Mouse (Mus musculus): Measurements from ENCODE around the gene Qpctl.
A peak's percentile ranks its signal among the peaks of the same experiment; 100 is the strongest.

Qpctl gene

DNA sequence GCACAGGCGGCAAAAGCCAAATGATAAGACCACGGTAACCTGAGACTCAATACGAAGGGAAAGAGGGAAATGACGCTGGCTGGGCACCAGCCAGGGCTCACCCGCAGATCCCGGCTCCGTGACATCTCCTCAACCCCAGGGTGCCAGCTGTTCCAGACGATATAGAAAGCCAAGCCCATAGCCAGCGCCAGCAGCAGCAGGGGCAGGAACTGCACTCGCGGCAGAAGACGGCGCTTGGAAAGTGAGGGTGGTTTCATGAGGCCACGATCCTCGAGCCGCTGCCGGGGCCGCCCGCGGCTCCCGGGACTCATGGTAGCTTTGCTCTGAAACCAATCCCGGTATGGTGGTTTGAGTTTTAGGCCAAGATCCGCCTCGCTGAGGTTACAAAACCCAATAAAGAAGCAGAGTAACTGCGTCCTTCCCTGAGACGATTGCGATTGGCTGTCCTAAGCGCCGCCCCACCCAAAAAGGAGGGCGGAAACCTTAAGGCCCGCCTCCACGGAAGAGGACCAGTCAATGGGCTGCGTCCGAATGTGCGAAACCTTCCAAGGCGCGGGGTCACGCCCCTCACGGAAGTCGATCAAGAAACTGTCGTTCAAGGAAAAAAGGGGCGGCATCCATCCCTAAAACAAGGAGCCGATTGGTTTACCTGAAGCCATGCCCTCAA, at the start of gene Qpctl:
Qpctl (minus strand) TSS at position 417 of the 667 bp plus-strand sequence.
- DNase-seq (ENCODE audit: low read depth, low spot score): peak; percentile 93

DNA sequence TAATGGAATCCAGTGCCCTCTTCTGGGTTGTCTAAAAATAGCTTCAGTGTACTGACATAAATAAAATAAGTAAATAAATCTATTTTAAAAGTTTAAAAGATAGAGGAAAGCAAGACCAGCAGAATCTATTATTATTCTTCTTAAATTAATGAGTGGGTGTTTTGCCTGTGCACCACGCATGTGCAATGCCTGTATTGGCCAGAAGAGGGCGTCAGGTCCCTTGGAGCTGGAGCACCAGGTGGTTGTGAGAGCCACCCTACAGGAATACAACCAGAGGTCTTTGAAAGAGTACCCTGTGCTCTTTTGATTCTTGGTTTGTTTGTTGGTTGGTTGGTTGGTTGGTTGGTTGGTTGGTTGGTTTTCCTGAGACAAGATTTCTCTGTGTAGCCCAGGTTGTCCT, 48.9 kb upstream of the Qpctl start:
- no peak for DNase-seq (ENCODE audit: low read depth, low spot score)

DNA sequence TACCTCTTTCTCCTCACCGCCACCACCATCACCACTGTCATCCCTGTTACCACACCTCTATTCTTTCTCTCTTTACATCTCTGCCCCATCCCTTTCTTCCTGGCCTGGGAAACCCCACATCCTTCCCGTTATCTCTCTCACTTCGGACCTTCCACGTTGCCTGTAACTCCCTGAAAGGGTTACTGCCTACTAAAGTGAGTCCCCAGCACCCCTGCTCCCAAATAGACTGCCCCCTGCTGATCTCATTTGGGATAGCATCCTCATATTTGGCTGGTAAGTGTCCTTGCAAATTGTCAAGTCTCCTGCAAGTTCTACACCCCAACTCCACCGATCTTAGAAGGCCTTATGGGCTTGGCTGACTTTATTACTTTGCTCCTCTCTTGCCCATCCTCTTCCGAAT, 47.6 kb upstream of the Qpctl start:
- no peak for DNase-seq (ENCODE audit: low read depth, low spot score)

DNA sequence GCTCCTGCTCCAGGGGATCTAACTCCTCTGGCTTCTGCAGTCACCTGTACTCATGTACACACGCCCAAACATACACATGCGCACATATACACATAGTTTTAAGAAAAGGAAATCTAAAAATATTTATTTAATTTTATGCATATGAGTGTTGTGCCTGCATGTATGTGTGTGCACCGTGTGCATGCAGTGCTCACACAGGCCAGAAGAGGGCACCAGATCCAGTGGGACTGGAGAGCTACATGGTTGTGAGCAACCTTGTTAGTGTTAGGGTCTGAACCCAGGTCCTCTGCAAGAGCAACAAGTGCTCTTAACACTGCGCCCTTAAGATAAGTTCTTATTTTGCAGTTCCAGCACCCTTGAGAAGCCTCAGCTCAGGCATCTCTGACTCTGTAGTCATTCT, 45.6 kb upstream of the Qpctl start:
- no peak for DNase-seq (ENCODE audit: low read depth, low spot score)

DNA sequence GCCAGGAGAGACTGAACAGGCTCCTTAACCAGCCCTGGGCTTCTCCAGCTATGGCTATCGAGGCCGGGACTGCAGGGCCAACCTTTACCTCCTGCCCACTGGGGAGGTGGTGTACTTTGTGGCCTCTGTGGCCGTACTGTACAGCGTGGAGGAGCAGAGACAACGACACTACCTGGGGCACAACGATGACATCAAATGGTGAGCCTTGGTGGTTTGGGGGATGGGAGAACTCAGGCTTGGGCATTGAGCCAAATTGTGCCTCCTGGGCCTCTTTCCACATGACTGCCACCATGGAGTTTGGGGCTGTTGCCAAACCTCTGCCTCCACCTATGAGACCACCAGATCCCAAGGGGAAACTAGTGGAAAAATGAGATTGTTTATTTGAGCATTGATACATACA, 35.7 kb upstream of the Qpctl start:
- no peak for DNase-seq (ENCODE audit: low read depth, low spot score)

DNA sequence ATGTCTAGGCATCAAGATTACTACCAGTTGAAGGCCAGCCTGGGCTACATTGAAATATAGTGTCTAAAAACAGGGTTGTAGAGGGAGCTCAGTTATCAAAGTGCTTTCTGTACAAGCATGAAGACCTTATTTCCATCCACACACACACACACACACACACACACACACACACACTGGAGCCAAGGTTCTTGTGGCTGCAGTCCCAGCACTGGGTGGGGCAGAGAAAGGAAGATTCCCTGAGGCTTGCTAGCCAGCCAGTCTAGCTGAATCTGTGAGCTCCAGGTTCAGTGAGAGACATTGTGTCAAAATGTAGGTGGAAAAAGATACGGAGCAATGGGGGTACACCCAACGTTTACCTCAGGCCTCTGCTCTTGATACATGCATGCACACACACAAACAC, 35.2 kb upstream of the Qpctl start:
- DNase-seq (ENCODE audit: low read depth, low spot score): no peak

DNA sequence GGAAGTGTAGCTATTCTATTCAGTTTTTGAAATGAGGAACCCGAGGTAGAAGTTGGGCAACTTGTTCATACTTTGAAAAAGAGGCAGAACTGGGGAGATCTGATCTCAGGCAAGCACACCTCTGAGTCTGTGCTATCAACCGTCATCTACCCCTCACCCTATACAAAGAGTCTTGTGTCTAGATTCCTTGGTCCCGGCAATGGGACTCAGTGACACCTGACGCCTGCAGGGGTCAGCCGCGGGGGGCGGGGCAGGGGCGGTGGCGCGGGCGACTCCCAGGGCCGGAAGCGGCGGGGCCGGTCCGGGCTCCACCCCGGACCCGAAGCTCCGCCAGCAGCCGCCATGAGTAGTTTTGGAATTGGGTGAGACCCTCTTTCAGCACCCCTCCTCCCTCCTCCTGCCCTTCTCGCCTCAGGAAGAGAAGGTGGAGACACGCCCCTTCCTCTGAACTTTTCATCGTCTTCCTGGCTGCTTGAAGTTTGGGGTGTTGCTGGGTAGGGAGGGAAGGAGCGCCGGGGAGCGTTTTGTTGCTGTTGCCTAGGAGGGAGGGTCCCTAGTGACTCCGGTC, 31.9 kb upstream of the Qpctl start:
- no peak for DNase-seq (ENCODE audit: low read depth, low spot score)

DNA sequence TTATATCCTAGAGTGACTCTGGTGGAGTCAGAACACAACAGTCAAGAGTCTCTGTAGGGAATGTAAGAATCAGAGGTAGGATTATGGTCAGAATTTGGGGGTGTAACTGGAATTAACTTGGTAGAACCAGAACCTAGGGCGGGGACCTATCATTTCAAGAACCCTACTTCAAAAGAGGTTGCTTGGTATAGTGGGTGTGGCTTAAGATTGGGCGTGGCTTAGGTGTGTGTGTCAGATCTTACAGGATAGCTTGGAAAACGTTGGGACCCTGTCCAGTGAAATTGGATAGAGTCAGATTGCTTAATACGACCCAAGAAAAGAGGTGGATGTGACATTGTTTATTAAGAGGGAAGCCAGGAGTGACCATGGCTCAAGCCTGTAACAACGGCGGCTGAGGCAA, 30.8 kb upstream of the Qpctl start:
- no peak for DNase-seq (ENCODE audit: low read depth, low spot score)

DNA sequence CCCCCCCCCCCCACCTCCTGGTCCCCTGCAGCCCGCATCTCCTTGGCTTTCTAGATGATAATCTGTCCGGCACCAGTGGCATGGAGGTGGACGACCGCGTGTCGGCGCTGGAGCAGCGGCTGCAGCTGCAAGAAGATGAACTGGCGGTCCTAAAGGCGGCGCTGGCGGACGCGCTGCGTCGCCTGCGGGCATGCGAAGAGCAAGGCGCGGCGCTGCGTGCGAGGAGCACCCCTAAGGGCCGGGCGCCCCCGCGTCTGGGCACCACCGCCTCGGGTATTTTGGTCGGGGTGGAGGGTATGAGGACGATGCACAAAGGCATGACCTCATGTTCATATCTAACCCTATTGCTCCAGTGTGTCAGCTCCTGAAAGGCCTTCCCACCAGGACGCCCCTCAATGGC, 30.1 kb upstream of the Qpctl start:
- peak; percentile 53 for DNase-seq (ENCODE audit: low read depth, low spot score)

DNA sequence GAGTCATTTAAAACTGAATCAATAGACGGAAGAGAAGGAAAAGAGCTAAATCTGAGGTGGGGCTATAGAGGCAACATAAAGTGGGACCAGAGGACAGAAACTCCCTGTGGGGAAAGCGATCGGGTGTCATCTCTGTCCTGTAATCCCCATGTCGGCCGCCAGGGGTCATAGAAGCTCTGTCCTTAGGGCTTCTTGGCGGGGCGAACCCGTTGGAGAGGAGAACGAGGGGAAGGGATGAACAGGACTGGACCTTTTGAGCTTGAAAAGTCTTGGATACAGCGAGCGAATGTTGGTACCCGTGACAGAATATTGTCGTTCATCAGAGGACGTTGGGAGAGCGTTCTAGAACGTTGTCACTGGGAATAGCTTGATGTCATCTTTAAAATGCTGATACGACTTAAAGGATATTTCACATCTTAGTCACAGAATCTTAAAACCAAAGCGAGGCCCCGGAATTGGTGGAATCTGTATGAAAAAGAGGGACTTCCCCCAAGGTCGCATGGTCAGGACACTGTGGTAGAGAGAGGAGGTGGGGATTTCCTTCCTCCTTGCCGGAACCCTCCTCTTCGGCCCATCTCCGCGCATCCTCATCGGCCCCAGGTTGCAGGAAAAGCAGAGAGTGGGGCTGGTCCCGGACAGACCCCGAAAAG, 29.5 kb upstream of the Qpctl start:
- peak; percentile 68 for DNase-seq (ENCODE audit: low read depth, low spot score)

DNA sequence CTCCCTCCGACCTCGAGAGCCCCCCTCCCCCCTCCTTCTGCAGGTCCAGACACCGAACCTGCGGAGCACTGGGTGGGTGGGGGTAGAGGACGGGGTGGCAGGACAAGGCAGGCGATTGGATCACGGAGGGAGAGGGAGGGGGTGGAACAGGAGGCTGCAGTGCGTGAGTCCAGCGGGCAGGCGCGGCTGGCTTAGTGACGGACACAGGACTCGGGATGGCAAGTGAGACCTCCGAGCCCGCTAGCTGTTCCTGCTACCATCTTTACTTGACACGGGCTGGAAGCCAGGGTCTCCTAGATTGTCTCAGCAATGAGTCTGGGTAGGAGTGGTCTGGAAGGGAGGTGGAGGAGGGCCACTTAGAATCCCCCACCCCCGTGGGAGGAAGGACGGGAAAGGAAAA, 28.9 kb upstream of the Qpctl start:
- no peak for DNase-seq (ENCODE audit: low read depth, low spot score)

DNA sequence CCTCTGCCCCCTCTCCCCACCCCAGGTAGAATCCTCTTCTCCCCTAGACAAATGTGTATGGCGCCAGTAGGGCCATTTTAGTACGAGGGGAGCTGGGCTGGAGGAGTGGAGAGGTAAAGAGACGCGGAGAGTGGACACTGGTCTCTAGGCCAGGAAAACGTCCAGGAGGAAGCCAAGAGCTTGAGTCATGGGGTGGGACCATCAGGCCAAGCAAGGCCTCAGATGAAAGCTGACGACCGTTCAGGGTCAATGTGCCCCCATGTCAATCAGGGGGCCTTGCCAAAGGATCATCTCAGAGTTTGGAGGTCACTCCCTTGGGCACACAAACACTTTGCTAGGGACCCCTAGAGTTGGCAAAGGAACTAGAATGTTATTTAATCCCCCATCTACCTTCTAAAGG, 28.1 kb upstream of the Qpctl start:
- no peak for DNase-seq (ENCODE audit: low read depth, low spot score)

DNA sequence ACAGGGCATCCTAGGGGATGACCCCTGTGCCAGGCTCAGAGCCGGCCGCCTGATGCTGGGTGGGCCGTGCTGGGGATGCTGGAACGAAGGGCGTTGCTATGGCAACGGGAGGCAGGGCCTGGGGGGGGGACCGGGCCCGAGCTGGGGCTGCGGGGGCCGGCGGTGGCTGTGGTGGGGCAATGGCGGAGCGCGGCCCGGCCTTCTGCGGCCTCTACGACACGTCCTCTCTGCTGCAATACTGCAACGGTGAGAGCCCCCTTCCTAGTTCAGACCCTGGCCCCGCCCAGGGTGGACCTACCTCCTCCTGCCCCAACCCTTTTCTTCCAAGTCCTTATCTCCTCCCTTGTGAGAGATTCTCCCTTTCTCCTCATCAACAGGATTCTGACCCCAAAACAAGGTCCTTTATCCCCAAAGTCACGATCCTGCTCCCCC, 27.4 kb upstream of the Qpctl start:
- no peak for DNase-seq (ENCODE audit: low read depth, low spot score)

DNA sequence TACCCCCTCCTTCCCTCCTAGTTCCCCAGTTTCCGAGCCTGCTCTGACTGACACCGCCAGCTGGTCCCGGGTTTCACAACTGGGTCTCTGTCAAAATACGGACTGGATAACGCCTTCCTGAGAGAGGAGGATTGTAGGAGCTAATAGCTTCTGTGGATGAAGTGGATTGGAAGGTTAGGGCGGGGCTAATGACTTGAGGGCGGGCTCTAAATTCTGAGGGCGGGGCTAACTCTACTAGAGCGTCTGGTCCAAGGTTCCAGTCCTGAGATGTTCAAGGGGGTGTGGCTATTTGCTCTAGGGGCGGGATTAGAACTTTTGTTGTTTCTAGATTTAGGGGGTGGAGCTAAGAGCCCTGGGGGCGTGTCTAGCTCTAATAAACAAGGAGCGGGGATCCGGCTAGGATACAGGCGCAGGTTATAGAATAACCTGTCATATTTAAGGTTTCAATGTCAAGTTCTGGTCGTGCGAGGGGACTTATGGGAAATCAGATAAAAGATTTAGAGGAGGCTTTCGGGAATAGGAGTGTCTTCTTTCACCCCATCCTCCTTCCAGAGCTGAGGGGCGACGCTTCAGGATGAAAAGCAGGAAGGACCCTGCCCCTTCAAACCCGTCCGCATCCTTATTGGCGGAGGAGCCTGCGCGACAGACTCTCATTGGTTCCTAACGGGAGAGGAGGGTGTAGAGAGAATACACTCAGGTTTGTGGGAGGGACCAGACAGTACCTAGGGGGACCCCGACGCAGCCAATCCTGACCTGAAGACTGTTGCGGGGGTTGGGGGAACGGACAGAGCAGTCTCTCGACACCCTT, 26.8 kb upstream of the Qpctl start, which contains the start of gene Eml2:
Eml2 (plus strand) TSS at position 714 of the 808 bp plus-strand sequence.
- DNase-seq (ENCODE audit: low read depth, low spot score): peak; percentile 90

DNA sequence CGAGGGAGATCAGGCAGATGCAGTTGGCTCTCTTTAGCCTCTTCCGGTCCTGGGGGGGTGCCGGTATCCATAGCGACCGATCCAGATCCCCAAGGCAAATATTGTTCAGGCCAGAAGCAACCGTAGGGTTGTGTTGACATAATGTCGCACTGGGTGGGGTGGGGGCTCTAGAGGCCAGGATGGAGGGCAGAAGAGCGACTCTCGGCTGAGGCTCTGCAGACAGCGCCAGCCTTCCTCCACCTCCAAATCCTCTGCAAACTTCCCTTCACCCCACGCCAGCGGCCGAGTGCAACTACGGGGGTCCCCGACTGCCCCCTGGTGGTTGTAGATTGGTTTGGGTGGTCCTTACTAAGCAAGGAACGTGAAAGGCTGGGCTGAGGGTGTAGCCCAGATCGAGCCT, 23.8 kb upstream of the Qpctl start:
- DNase-seq (ENCODE audit: low read depth, low spot score): no peak

DNA sequence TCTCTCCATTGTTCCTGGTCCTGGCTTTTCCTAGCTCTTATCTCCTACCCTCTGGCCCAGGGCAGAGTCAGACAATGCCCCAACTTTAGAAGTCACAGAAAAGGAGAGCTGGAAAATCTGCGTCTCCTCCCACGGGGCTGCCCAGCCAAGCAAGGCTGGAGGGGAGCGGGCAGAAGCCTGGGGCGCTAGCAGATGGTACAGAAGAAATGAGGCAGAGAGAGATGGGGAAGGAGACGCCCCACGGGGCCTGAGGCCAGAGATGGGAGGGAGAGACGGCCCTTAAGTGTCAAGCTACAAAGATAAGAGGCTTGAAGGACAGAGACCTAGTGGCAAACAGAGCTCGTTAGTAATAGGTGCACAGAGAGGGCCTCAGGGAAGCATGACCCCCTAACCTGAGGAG, 22.7 kb upstream of the Qpctl start:
- no peak for DNase-seq (ENCODE audit: low read depth, low spot score)

DNA sequence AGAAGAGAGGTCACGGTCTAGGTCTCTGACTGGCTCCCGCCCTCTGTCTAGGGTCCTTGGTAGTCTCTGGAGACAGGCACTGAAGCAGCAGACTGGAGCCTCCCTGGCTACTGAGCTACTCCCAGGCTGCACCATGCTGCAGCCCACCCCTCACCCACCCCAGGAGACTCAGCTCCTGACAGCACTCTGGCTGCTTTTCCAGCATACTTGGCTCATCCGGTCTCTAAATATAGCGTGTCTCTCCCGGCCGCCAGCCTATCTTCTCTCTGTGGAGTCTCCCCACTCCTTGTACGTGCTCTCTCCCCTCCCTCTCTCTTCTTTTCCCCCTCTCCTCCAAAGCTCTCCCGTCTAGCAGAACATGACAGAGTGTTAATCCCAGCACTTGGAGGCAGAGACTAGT, 21.1 kb upstream of the Qpctl start:
- DNase-seq (ENCODE audit: low read depth, low spot score): no peak

DNA sequence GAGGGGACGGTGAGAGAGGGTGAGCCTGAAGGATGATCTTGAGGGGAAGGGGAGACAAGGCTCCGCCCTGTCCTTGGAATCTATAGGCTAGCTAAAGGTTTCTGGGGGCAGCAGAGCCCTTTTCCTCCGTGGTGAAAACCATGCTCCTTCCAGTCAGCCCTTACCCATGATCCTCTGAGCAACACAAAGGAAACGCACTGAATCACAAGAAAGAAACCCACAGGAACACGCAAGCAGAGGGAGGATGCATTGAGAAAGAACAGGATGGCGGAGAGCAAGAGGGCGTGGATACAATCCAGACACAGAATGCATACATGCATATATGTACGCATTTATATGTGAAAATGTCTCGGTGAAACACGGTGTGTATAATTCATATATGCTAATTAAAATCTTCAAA, 20.4 kb upstream of the Qpctl start:
- no peak for DNase-seq (ENCODE audit: low read depth, low spot score)

DNA sequence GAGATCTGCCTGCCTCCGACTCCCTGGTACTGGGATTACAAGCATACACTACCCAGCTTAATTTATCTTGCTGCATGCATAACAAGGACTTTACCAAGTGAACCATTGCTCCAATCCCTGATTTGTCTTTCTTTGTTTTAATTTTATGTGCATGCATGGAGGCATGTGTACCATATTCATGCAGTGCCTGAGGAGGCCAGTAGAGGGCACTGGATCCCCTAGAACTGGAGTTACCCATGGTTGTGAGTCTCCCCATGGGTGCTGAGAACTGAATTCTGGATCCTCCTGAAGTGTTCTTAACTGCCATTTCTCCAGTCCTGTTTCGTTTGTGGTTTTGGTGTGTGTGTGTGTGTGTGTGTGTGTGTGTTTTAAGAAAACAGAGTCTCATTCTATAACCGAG, 17.9 kb upstream of the Qpctl start:
- DNase-seq (ENCODE audit: low read depth, low spot score): no peak

DNA sequence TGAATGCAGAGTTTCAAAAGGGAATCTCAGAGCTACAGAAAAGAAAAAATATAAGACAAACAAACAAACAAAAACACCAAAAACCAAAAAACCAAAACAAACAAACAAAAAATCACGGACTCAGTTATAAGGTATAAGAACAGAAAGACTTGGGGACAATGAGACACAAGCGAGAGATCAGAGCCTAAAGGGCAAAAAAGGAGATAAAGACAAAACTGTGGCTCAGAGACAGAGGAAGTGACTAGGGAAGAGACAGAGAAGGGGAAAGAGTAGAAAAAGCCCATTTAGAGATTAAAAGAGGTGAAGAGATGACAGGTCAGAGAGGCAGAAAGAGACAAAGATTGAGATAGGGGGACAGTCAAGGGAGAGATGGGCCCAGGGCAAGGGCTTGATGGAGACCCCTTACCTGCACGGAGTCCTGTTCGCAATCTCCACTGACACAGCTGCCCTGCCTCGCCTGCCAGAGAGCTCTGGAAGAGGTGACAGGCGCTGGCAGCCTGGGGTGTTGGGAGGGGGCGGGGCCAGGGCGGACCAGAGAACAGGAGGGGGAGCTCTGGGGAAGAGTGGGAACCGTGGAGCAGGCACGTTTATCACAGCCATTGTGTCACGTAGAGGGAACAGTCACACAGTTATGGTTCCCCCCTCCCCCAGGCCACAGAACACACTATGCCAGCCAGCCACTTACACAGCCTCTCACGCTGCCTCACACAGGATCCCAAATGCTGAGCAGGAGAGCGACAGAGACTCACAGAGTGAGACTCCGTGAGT, 16.7 kb upstream of the Qpctl start, which contains the start of gene Gipr:
Gipr (minus strand) TSS at position 472 of the 768 bp plus-strand sequence.
- DNase-seq (ENCODE audit: low read depth, low spot score): no peak

DNA sequence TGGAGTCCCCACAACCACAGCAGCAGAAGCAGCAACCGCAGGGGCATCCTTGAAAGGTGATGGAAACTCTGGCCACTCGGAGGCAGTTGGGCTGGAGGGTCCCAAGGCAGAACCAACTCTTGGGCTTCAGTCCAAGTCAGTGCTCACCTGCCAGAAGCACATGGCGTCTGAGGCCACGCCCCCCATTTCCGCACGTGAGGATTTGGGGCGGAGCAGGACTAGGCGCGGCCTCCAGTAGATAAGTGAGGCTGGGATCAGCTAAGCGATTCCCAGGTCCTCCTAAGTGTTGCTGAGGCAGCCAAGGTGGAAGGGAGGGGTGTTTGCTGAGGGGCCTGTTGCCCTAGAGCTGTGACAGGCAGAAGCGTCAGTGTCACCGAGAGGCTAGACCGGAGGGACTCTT, 15.9 kb upstream of the Qpctl start:
- DNase-seq (ENCODE audit: low read depth, low spot score): no peak

DNA sequence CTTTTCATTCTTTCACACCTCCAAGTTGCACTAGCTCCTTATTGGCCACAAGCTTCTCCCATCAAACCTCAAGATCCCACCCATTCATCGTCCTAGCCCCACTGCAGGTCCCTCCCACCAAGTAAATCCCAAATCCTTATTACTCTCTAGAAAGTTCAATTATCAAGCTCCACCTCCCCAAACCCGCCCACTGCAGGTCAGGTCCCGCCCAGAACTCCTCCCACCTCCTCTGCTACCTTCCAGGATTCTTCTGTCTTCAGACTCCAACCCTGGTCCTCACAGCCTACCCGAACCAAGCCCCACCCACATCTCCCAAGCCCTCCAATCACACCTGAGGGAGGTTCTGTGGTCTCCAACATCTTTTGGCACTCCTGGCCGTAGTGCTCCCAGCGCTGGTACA, 15.1 kb upstream of the Qpctl start:
- DNase-seq (ENCODE audit: low read depth, low spot score): no peak

All from retina, adult 2 months (tissue).